Mouse (Mus musculus): ENCODE data around the gene C330007P06Rik. TPM values are rescaled to one million over a fixed set of nuclear protein-coding genes. Genes with fewer than 3 reads are reported as not detected.
"Not testable (repeated sequence)": the region's sequence is repeated elsewhere in the genome, so short reads cannot be mapped to it uniquely, and the experiment has no call there.

C330007P06Rik gene
- total RNA-seq, 2 experiments from 2014 or later, result 17.3 to 19.3 TPM

DNA sequence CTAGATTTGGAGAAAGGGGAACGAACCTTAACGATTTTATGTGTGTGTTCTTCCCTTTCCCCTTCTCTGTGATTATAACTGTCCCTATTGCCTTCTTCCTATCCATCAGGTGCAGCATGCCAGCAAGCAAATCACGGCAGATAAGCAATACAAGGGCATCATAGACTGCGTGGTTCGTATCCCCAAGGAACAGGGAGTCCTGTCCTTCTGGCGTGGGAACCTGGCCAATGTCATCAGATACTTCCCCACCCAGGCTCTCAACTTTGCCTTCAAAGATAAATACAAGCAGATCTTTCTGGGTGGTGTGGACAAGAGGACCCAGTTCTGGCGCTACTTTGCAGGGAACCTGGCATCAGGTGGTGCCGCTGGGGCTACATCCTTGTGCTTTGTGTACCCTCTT lies 77.2 kb downstream of the C330007P06Rik start:
- not testable (repeated sequence) for DNase-seq

DNA sequence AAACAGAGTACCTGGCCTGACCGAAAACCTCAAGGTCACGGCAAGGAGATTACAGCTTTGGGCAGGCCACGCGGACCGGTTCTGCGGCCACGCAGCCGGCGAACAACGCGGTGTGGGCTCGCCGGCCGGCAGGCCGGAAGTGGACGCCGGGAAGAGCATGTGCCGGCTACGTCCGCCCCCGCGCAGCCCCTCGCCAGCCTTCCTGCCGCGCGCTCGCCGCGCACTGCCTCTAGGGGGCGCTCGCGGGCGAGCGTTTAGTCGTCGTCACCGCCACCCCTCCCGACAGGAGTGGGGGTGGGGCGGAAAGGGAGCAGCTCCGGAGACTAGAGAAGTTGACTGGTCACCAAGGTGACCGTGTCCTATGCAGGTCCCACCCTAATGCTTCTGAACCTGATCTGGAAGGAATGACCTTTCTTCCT lies 77.7 kb downstream of the C330007P06Rik start:
- peak; percentile 91 for DNase-seq

GRCm38 (mm10) chrX:36795424-36796162 lies 78.3 kb downstream of the C330007P06Rik start, which contains the start of gene Slc25a5:
TSS of gene Slc25a5 (plus strand) at chrX:36795651.
- peak; percentile 89 for DNase-seq

GRCm38 (mm10) chrX:36794571-36794970 lies 79.3 kb downstream of the C330007P06Rik start:
- no peak for DNase-seq

DNA sequence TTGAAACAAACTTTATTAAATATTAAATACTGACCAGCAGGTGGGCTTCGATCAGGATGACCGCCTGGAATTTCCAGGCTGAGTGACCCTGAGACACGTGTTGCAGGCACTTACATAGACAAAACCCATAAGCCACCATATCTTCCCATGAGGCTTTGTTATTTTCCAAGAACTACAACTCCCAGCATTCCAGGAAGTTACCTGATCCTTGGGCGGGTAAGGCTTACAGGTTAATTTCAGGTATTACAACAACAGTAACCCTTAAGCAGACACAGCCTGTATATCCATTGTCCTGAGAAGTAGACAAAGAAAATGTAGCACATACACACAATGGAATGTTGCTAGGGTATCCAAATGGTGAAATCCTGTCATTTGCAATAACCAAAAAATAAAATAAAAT lies 84.6 kb downstream of the C330007P06Rik start:
- DNase-seq, result no peak

- no peak for DNase-seq
Measured at GRCm38 (mm10) chrX:36777694-36778093, 96.2 kb downstream of the C330007P06Rik start.

GRCm38 (mm10) chrX:36775520-36775919 lies 98.4 kb downstream of the C330007P06Rik start:
- no peak for DNase-seq

Other genes starting within 250 kb of the C330007P06Rik start
- gene Akap17b, start 228.7 kb downstream of the C330007P06Rik start, total RNA-seq (2021), result 1 to 10 TPM; 2.2 to 3.0 TPM
- gene Slc25a43, start 130.5 kb downstream of the C330007P06Rik start, total RNA-seq (2021), result under 1 TPM; 0.33 to 0.68 TPM
- 100 to 1,000 TPM; 850 to 928 TPM for gene Slc25a5, start 78.5 kb downstream of the C330007P06Rik start, total RNA-seq (2021)
- 10 to 100 TPM; 76.5 to 81.4 TPM for gene Ube2a, start 211 bp downstream of the C330007P06Rik start, total RNA-seq (2021)
- 1 to 10 TPM; 3.9 to 4.1 TPM for gene Nkrf, start 28.8 kb upstream of the C330007P06Rik start, total RNA-seq (2021)
- gene Sept6, start 117.7 kb upstream of the C330007P06Rik start, total RNA-seq (2021), result 10 to 100 TPM; 44.5 to 47.9 TPM
- not detected for gene Sowahd, start 174.7 kb upstream of the C330007P06Rik start, total RNA-seq (2021)
- gene Rpl39, start 211.3 kb upstream of the C330007P06Rik start, total RNA-seq (2021), result 100 to 1,000 TPM; 610 to 627 TPM
- 10 to 100 TPM in 1 of 2 experiments, 1 to 10 TPM in 1; 9.6 to 11.0 TPM for gene Upf3b, start 236.2 kb upstream of the C330007P06Rik start, total RNA-seq (2021)

All from heart, postnatal 4 days (tissue).